Mouse (Mus musculus): ENCODE data around the gene Pitpnc1.

The Pitpnc1 gene

GRCm38 (mm10) chr11:107331425-107331824, 139.1 kb downstream of the Pitpnc1 start:
- no peak for DNase-seq (ENCODE audit: low read depth, low spot score)

GRCm38 (mm10) chr11:107327326-107327725, 143.2 kb downstream of the Pitpnc1 start:
- DNase-seq (ENCODE audit: low read depth, low spot score): no peak

- DNase-seq (ENCODE audit: low read depth, low spot score): no peak
These were observed 144.5 kb downstream of the Pitpnc1 start for GRCm38 (mm10) chr11:107325739-107326725.

GRCm38 (mm10) chr11:107325226-107325625, 145.3 kb downstream of the Pitpnc1 start:
- no peak for DNase-seq (ENCODE audit: low read depth, low spot score)

GRCm38 (mm10) chr11:107323173-107323572, 147.3 kb downstream of the Pitpnc1 start:
- no peak for DNase-seq (ENCODE audit: low read depth, low spot score)

- DNase-seq (ENCODE audit: low read depth, low spot score): no peak
These were observed 148.3 kb downstream of the Pitpnc1 start for GRCm38 (mm10) chr11:107322226-107322625.

GRCm38 (mm10) chr11:107321819-107322218, 148.7 kb downstream of the Pitpnc1 start:
- DNase-seq (ENCODE audit: low read depth, low spot score): peak; percentile 13

GRCm38 (mm10) chr11:107319861-107320260, 150.6 kb downstream of the Pitpnc1 start:
- DNase-seq (ENCODE audit: low read depth, low spot score): no peak

GRCm38 (mm10) chr11:107317653-107318281, 152.7 kb downstream of the Pitpnc1 start:
- no peak for DNase-seq (ENCODE audit: low read depth, low spot score)

- DNase-seq (ENCODE audit: low read depth, low spot score): no peak
These were observed 155.0 kb downstream of the Pitpnc1 start for GRCm38 (mm10) chr11:107315475-107315874.

- DNase-seq (ENCODE audit: low read depth, low spot score): no peak
These were observed 160.0 kb downstream of the Pitpnc1 start for GRCm38 (mm10) chr11:107310338-107311121.

GRCm38 (mm10) chr11:107306170-107306569, 164.3 kb downstream of the Pitpnc1 start:
- no peak for DNase-seq (ENCODE audit: low read depth, low spot score)

GRCm38 (mm10) chr11:107302141-107302540, 168.4 kb downstream of the Pitpnc1 start:
- no peak for DNase-seq (ENCODE audit: low read depth, low spot score)

GRCm38 (mm10) chr11:107300235-107300634, 170.3 kb downstream of the Pitpnc1 start:
- DNase-seq (ENCODE audit: low read depth, low spot score): no peak

- no peak for DNase-seq (ENCODE audit: low read depth, low spot score)
These were observed 170.9 kb downstream of the Pitpnc1 start for GRCm38 (mm10) chr11:107299511-107300120.

GRCm38 (mm10) chr11:107296176-107296575, 174.3 kb downstream of the Pitpnc1 start:
- no peak for DNase-seq (ENCODE audit: low read depth, low spot score)

- no peak for DNase-seq (ENCODE audit: low read depth, low spot score)
These were observed 178.5 kb downstream of the Pitpnc1 start for GRCm38 (mm10) chr11:107292036-107292435.

GRCm38 (mm10) chr11:107288186-107288563, 182.3 kb downstream of the Pitpnc1 start:
- DNase-seq (ENCODE audit: low read depth, low spot score): no peak

- no peak for DNase-seq (ENCODE audit: low read depth, low spot score)
These were observed 183.0 kb downstream of the Pitpnc1 start for GRCm38 (mm10) chr11:107287215-107288185.

GRCm38 (mm10) chr11:107285731-107286130, 184.8 kb downstream of the Pitpnc1 start:
- DNase-seq (ENCODE audit: low read depth, low spot score): no peak

All from CD4-positive helper T cell, adult 2 months (primary cell).